Mouse (Mus musculus): ENCODE measurements around the gene Slc6a1.

Slc6a1 gene

DNA sequence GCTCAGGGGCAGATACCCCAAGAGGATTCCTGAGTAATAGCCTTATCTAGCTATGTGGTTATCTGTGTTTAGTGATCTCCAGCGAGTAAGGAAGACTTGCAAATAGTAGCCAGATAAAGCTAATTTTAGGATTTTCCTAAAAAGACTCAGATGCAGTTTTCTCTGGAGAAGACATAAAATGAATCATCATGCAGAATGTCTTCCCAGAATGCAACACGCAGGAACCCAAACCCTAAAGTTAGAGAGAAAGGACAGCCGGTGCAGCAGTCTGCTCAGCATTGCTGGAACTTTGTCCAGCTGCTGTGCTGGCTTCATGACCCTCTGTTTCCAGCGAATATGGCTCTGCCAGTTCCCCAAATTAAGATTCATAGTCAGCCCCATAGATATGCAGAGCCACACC, 72.2 kb downstream of the Slc6a1 start:
- no peak for DNase-seq (ENCODE audit: low read depth, low spot score)

DNA sequence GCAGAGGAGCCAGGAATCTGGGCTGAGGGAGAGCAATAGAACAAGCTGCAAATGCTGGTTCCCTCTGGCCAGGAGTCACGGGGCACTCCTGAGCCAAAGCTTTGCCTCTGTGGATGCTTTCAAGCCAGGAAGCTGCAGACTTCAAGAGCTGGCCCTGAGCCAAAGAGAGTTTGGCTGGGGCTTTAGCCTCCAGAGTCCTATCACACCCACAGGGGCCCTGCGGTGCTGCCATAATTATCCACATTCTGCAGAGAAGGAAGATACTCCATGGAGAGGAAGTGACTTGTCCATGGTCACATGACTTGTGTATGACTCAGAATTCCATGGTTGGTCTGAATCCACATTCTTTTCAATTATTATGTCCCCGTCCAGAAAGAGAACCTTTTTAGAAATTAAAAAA, 75.7 kb downstream of the Slc6a1 start:
- DNase-seq (ENCODE audit: low read depth, low spot score) = no peak

DNA sequence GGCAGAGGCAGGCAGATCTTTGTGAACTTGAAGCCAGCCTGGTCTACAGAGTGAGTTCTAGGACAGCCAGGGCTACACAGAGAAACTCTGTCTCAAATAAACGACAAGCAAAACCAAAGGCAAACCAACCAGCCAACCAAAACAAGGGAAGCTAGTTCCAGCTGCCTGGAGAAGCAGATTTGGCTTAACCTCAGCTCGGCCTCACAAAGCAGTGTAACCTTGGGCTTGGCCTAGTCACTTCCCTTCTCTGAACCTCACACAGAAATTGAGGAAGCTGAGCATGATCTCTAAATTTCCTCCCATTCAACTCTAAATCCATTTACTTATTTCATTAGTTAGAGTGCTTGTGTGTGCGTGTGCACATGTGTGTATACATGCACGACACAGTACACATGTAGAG, 79.9 kb downstream of the Slc6a1 start:
- DNase-seq (ENCODE audit: low read depth, low spot score) = no peak

DNA sequence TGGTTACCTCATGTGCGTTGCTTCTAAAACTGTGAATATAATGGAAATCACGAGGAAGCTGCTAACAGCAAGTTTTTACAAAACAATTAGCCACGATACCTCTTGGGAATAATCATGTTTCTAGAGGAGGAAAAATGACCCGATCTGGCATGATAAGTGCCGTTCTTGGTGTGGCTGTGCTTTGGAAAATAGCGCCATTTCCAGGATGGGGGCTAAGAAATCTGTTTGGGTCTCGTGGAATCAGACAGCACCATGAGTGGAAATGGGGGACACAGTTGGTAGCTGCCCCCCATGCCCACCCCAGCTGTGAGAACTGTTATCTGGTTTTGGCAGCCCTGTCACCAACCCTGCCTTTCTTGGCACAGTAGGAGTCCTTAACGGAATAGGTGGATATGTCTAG, 81.3 kb downstream of the Slc6a1 start:
- DNase-seq (ENCODE audit: low read depth, low spot score) = no peak

DNA sequence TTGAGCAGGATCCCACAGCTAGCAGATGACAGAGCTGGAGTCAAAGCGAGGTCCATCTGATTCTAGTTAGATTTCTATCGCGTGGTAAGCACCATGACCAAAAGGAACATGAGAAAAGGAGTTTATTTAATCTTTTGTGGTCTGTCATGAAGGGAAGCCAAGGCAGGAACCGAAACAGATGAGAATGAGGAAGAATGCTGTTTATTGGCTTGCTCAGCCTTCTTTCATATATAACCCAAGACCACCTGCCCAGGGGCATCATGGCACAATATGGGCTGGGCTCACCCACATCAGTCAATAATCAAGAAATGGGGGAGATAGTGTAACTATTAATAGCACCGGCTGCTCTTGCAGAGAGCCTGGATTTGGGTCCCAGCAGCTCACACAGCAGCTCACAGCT, 82.3 kb downstream of the Slc6a1 start:
- no peak for DNase-seq (ENCODE audit: low read depth, low spot score)

DNA sequence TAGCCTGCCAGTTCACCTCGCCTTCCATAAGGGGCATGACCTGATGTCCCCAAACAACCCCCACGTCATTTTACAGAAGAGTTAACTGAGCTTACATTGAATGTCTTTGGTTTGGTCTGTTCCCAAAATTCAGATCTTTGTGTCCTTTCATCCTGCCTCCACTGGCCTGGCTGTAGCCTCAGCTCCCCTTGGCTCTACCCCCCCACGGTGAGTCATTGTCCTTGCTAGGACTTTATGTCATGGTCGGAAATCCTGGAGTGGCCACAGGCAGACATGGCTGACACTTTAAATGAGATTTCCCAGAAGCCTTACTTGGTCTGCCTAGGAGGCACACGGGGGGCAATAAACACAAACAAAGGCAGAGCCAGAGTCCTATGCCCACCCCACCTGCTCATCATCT, 83.8 kb downstream of the Slc6a1 start:
- DNase-seq (ENCODE audit: low read depth, low spot score) = no peak

All from brain, embryonic 18.5 days (tissue).